Mouse (Mus musculus) C2C12 (cell line): ENCODE data around the gene Cep131. TPM values are rescaled to one million over a fixed set of nuclear protein-coding genes. Genes with fewer than 3 reads are reported as not detected.

Experiments used
- H3K27me3 ChIP-seq: one replicate; pipeline ENCODE4 v1.6.1; 2011; ENCODE audit not compliant: control insufficient read depth, insufficient read depth, insufficient read length
- H3K36me3 ChIP-seq: one replicate; pipeline ENCODE4 v1.6.1; 2011; ENCODE audit not compliant: control insufficient read depth, insufficient read depth
- H3K4me3 ChIP-seq: one replicate; pipeline ENCODE4 v1.5.1; 2011; ENCODE audit warnings: mild to moderate bottlenecking, control low read depth; ENCODE audit not compliant: poor library complexity, insufficient read depth, severe bottlenecking
- H3K79me2 ChIP-seq: one replicate; pipeline ENCODE4 v1.6.1; 2011; ENCODE audit not compliant: control insufficient read depth, insufficient read depth
- H3K79me3 ChIP-seq: one replicate; pipeline ENCODE4 v1.6.1; 2011; ENCODE audit warnings: low read depth, control low read depth
- H3ac ChIP-seq: one replicate; pipeline ENCODE3; 2011; ENCODE audit warnings: low read depth; ENCODE audit not compliant: control insufficient read depth, insufficient read length
- CEBPB ChIP-seq: IDR thresholded peaks from one replicate; pipeline ENCODE4 v1.6.1; 2011; ENCODE audit warnings: low read depth, mild to moderate bottlenecking, control low read depth, moderate library complexity
- CTCF ChIP-seq: IDR thresholded peaks from one replicate; pipeline ENCODE4 v1.5.1; 2011; ENCODE audit not compliant: control insufficient read depth, insufficient read depth, insufficient read length
- FOSL1 ChIP-seq: IDR thresholded peaks from one replicate; pipeline ENCODE4 v1.8.0; 2011; ENCODE audit warnings: mild to moderate bottlenecking, low read length; ENCODE audit not compliant: poor library complexity, insufficient read depth, severe bottlenecking
- MAX ChIP-seq: IDR thresholded peaks from one replicate; pipeline ENCODE4 v1.6.1; 2011; ENCODE audit warnings: mild to moderate bottlenecking, control low read depth
- MYOD1 ChIP-seq: IDR thresholded peaks from one replicate; pipeline ENCODE4 v1.6.1; 2011; ENCODE audit warnings: low read depth; ENCODE audit not compliant: control insufficient read depth, insufficient read length
- MYOG ChIP-seq: IDR thresholded peaks from one replicate; pipeline ENCODE4 v1.6.1; 2011; ENCODE audit not compliant: control insufficient read depth, insufficient read length; ENCODE audit errors: extremely low read depth
- USF1 ChIP-seq: IDR thresholded peaks from one replicate; pipeline ENCODE4 v1.6.1; 2011; ENCODE audit warnings: low read depth, mild to moderate bottlenecking, control low read depth, moderate library complexity
- polyA plus RNA-seq: library from polyadenylated mRNA; unstranded; fragments of >200 nt; fragmentation: generic; extraction: Trizol; gene quantifications from one replicate; pipeline ENCODE4 v1.2.1, GENCODE M21; 2012; ENCODE audit warnings: missing spikeins

The Cep131 gene
- polyA plus RNA-seq, 1 experiment, result 11.6 TPM

GRCm38 (mm10) chr11:120107026-120107425 lies 20.4 kb upstream of the Cep131 start:
- Histone ChIP-seq H3K27me3 (no peaks in the 10 kb centered on the region), H3K79me3 (no peaks in the 10 kb centered on the region), H3K4me3 (no peak overlapping the region), H3ac (no peak overlapping the region), H3K79me2 (no peaks in the 10 kb centered on the region), H3K36me3 (peaks cover 50% of the 10 kb centered on the region)
- TF ChIP-seq USF1, result no peak
- TF ChIP-seq CTCF, result no peak
- TF ChIP-seq MAX, result no peak
- TF ChIP-seq FOSL1, result no peak
- TF ChIP-seq MYOG, result no peak
- no peak for TF ChIP-seq MYOD1
- no peak for TF ChIP-seq CEBPB

- Histone ChIP-seq H3K4me3 (no peak overlapping the region), H3K36me3 (peaks cover 41% of the 10 kb centered on the region), H3ac (no peak overlapping the region), H3K79me2 (peaks cover 10% of the 10 kb centered on the region), H3K79me3 (peaks cover 2% of the 10 kb centered on the region), H3K27me3 (no peaks in the 10 kb centered on the region)
- TF ChIP-seq USF1, result no peak
- no peak for TF ChIP-seq MAX
- TF ChIP-seq FOSL1, result no peak
- TF ChIP-seq CEBPB, result no peak
- TF ChIP-seq MYOG, result no peak
- no peak for TF ChIP-seq CTCF
- TF ChIP-seq MYOD1, result no peak
Measured at GRCm38 (mm10) chr11:120103431-120103997, 16.9 kb upstream of the Cep131 start.

DNA sequence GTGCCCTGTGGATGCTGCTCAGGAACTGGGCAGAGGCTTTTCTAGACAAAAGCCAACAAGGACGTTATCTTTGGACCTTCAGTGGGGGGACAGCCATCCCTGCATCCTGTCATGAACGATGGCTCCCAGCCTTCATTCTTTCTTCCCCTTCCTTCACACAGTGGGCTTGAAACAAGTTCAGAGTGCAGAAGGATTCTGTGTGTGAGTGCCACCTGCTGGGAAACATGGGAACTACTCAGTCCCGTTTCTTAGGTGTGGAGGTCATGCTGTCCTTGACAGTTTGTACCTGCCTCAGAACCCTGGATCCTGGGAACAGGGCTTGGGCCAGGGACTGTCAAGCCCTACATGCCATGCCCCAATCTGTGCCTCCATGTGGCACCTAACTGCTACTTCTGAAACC lies 14.4 kb upstream of the Cep131 start:
- Histone ChIP-seq H3K36me3 (peaks cover 23% of the 10 kb centered on the region), H3K27me3 (no peaks in the 10 kb centered on the region), H3K4me3 (no peak overlapping the region), H3K79me2 (peaks cover 21% of the 10 kb centered on the region), H3ac (no peak overlapping the region), H3K79me3 (peaks cover 2% of the 10 kb centered on the region)
- no peak for TF ChIP-seq MYOD1
- peak; percentile 55 for TF ChIP-seq CTCF

- Histone ChIP-seq H3K36me3 (peaks cover 13% of the 10 kb centered on the region), H3K79me3 (peaks cover 2% of the 10 kb centered on the region), H3K27me3 (no peaks in the 10 kb centered on the region), H3ac (peak within 1 kb of the TSS; percentile 93), H3K4me3 (peak within 1 kb of the TSS; percentile 88), H3K79me2 (peaks cover 21% of the 10 kb centered on the region)
- TF ChIP-seq CEBPB (no peak), MYOD1 (peak; percentile 26), CTCF (no peak), MAX (no peak), MYOG (no peak), USF1 (no peak)
Measured at GRCm38 (mm10) chr11:120098588-120099511, 12.2 kb upstream of the Cep131 start, which contains the start of the genes Tepsin and Ndufaf8. Tepsin (minus strand) TSS chr11:120098731. Ndufaf8 (plus strand) TSS chr11:120098928.

DNA sequence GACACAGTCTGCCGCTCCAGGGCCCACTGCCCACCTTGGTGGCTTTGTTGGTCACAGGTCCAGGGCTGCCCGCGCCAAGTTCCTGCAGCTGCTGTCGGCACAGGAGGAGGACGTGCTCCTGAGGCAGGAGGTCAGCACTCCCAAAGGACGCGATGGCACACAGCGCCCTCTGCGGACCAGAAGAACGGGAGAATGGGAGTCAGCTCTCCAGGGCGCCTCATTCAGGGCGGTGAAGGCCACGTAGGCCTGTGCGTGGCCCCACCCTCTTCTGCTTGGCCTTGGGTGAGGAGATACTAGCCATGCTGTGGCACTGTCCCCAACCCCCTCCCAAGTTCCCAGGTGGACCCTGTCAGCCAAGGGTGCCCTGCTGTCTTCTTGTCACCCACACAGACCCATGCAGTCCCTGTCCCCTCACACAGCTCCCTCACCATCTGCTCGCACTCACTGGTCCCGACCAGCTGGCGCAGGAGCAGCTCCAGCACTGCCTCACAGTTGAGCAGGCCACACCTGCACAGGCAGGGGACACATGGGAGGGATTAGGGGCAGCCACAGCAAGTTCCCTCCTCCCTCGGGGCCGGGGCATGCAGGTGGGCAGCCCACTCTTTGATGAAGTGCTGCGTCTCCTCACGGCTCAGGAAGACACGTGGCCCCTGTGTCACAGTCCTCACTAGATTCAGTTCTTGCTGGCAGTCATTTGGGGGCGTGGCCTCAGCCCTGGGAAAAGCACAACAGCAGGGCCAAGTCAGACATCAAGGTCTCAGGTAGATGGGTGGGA lies 6.4 kb upstream of the Cep131 start:
- Histone ChIP-seq H3K27me3 (no peaks in the 10 kb centered on the region), H3K79me3 (no peaks in the 10 kb centered on the region), H3K79me2 (peaks cover 9% of the 10 kb centered on the region), H3K36me3 (peaks cover 19% of the 10 kb centered on the region), H3ac (no peak overlapping the region), H3K4me3 (no peak overlapping the region)
- no peak for TF ChIP-seq FOSL1
- no peak for TF ChIP-seq USF1
- no peak for TF ChIP-seq MYOG
- TF ChIP-seq MYOD1, result no peak
- TF ChIP-seq MAX, result no peak
- no peak for TF ChIP-seq CEBPB
- TF ChIP-seq CTCF, result no peak
